Comparison of ENCODE assay signal across 19 mouse cellular contexts in the genomic region with DNA sequence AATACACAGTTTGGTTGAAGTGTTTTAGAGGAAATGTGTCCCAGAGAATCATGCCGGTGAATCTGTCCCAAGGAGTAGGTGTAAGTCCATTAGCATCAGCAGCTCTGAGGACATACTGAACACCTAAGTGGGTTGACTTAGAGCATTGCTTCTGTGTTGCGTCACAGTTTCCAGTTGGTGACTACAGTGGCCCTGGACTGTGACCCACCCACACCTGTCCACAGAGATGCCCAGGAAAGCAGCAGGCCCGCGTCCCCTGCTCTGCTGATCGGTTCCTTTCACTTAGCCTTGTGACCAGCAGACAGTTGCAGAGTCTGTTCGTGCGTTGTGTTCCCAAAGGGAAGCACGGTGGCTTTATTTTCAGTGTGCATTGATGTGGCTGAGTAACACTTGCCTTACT.
"Had no signal": no experiment of that assay in that cellular context is flagged by ENCODE, and none has a peak within 500 bp of the region (broad histone marks: within the 10 kb centered on the region; RNA-seq: fewer than 3 reads in every experiment).

No protein-coding gene starts in this region.

- H3K9ac ChIP-seq: liver, embryonic 14.5 days; lung, embryonic 15.5 days; midbrain, embryonic 12.5 days; neural tube, embryonic 12.5 days; stomach, embryonic 15.5 days had no signal

- H3K9me3 ChIP-seq: lung, embryonic 15.5 days; midbrain, embryonic 10.5 days; midbrain, embryonic 12.5 days; neural tube, embryonic 12.5 days; stomach, embryonic 15.5 days had no signal

- H3K4me2 ChIP-seq: lung, embryonic 15.5 days; midbrain, embryonic 12.5 days; neural tube, embryonic 12.5 days; stomach, embryonic 15.5 days had no signal

- H3K27ac ChIP-seq: liver, embryonic 14.5 days; lung, embryonic 15.5 days; midbrain, embryonic 10.5 days; midbrain, embryonic 12.5 days; neural tube, embryonic 12.5 days; stomach, embryonic 15.5 days; stomach, postnatal 0 days had no signal

- H3K4me3 ChIP-seq: lung, embryonic 15.5 days; midbrain, embryonic 10.5 days; midbrain, embryonic 12.5 days; neural tube, embryonic 12.5 days; stomach, embryonic 15.5 days had no signal

- DNase-seq: lung, adult 2 months; lung, postnatal 4 days; midbrain, embryonic 14.5 days; retina, postnatal 1 day; right cerebral cortex, adult 18-20 months; right cerebral cortex, postnatal 25 days; right cerebral cortex, postnatal 4 days; spleen, adult 18-20 months; thymus, adult 2 months; thymus, postnatal 25 days; thymus, postnatal 4 days had no signal

- ATAC-seq: lung, postnatal 0 days had no signal

- H3K36me3 ChIP-seq: lung, embryonic 15.5 days; midbrain, embryonic 10.5 days; midbrain, embryonic 12.5 days; neural tube, embryonic 12.5 days; stomach, embryonic 15.5 days had no signal

- H3K27me3 ChIP-seq: lung, embryonic 15.5 days; neural tube, embryonic 12.5 days; stomach, embryonic 15.5 days had no signal
